Comparison of ENCODE assay signal across 18 mouse cellular contexts in the genomic region with DNA sequence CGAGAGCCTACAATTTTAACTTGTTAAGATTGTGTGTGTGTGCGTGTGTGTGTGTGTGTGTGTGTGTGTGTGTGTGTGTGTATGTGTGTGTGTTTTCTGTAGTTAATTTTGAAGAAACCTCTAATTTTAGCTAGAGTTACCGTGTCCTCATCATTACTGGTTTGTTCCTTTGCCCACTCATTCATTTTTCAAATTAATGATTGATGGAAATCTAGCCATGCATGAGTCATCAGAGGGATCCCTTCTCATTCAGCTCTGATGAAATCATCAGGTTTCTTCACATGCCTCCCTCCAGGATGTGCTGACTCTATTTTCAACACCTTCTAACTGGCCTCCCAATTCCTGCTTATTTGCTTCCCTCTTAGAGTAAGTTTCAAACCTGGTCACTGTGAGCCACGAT.
DNase-seq lines count a peak whose midpoint lies in the region; ATAC-seq and TF ChIP-seq lines count a peak whose summit lies in the region.
"Had no signal": no experiment of that assay in that cellular context is flagged by ENCODE, and none has a peak within 500 bp of the region (broad histone marks: within the 10 kb centered on the region; RNA-seq: fewer than 3 reads in every experiment).

No protein-coding gene starts in this region.

- peak overlapping the region; percentile 72; the same call in 1 of the 2 replicates for H3K27ac ChIP-seq in lung, embryonic 15.5 days
- H3K27ac ChIP-seq in limb, embryonic 15.5 days = peak overlapping the region; percentile 67; the same call in 1 of the 2 replicates
- H3K27ac ChIP-seq: heart, embryonic 13.5 days; hindbrain, embryonic 10.5 days; macrophage; neural tube, embryonic 13.5 days; stomach, embryonic 15.5 days had no signal

- no peaks in the 10 kb centered on the region for H3K9me3 ChIP-seq in lung, embryonic 15.5 days
- no peaks in the 10 kb centered on the region for H3K9me3 ChIP-seq in limb, embryonic 15.5 days
- H3K9me3 ChIP-seq: heart, embryonic 13.5 days; hindbrain, embryonic 10.5 days; limb, embryonic 12.5 days; neural tube, embryonic 13.5 days; stomach, embryonic 15.5 days had no signal

- no peak for TF ChIP-seq CTCF in lung, adult 2 months (IDR thresholded peaks at IDR 0.05; ENCODE audit: insufficient read depth, low read length)

- H3K4me3 ChIP-seq in lung, embryonic 15.5 days = no peak overlapping the region
- H3K4me3 ChIP-seq in lung, adult 2 months (replicated peaks; ENCODE audit: extremely low read depth, low read depth, low read length) = no peak overlapping the region
- H3K4me3 ChIP-seq in limb, embryonic 15.5 days = no peak overlapping the region
- H3K4me3 ChIP-seq: heart, embryonic 13.5 days; hindbrain, embryonic 10.5 days; limb, embryonic 12.5 days; neural tube, embryonic 13.5 days; stomach, embryonic 15.5 days had no signal

- TF ChIP-seq POLR2A in lung, adult 2 months (IDR thresholded peaks at IDR 0.05; ENCODE audit: borderline replicate concordance, extremely low read depth, low read depth, low read length) = no peak

- DNase-seq in lung, adult 2 months = no peak
- peak; percentile 69 for DNase-seq in Muller cell, postnatal 12 days (ENCODE audit: inconsistent ontology term)
- DNase-seq in fat pad, adult 2 months (ENCODE audit: extremely low read depth, low read depth, low spot score) = peak; percentile 46
- no peak for DNase-seq in spleen, postnatal 14 days (ENCODE audit: low spot score in 2 of 2)
- no peak for DNase-seq in heart, postnatal 4 days
- DNase-seq: cerebellum, postnatal 36 days; forebrain, postnatal 0 days; gastrocnemius, postnatal 10 days; midbrain, embryonic 14.5 days; thymus, postnatal 14 days had no signal

- H3K36me3 ChIP-seq in lung, embryonic 15.5 days = no peaks in the 10 kb centered on the region
- no peaks in the 10 kb centered on the region for H3K36me3 ChIP-seq in limb, embryonic 15.5 days
- H3K36me3 ChIP-seq: heart, embryonic 13.5 days; hindbrain, embryonic 10.5 days; limb, embryonic 12.5 days; neural tube, embryonic 13.5 days; stomach, embryonic 15.5 days had no signal

- WGBS in lung, embryonic 15.5 days = 73% methylated on average over 4 of the region's 4 CpGs
- 70% methylated on average over 4 of the region's 4 CpGs for WGBS in lung, adult 2 months
- WGBS in limb, embryonic 15.5 days = 57% methylated on average over 4 of the region's 4 CpGs

- no peak overlapping the region for H3K4me2 ChIP-seq in lung, embryonic 15.5 days
- H3K4me2 ChIP-seq in limb, embryonic 15.5 days = no peak overlapping the region
- H3K4me2 ChIP-seq: heart, embryonic 13.5 days; limb, embryonic 12.5 days; neural tube, embryonic 13.5 days; stomach, embryonic 15.5 days had no signal

- no peak for ATAC-seq in lung, embryonic 15.5 days (ENCODE audit: borderline replicate concordance, extremely low read depth, low FRiP score, low TSS enrichment)
- ATAC-seq in limb, embryonic 15.5 days (ENCODE audit: insufficient number of reproducible peaks, low FRiP score, low TSS enrichment, low read depth) = no peak
- ATAC-seq: forebrain, postnatal 0 days had no signal

- no peaks in the 10 kb centered on the region for H3K27me3 ChIP-seq in lung, embryonic 15.5 days
- no peaks in the 10 kb centered on the region for H3K27me3 ChIP-seq in limb, embryonic 15.5 days
- H3K27me3 ChIP-seq: heart, embryonic 13.5 days; limb, embryonic 12.5 days; neural tube, embryonic 13.5 days; stomach, embryonic 15.5 days had no signal

- peaks cover 14% of the 10 kb centered on the region for H3K4me1 ChIP-seq in lung, embryonic 15.5 days
- no peaks in the 10 kb centered on the region; the same call in 1 of the 2 replicates for H3K4me1 ChIP-seq in lung, adult 2 months (ENCODE audit: control insufficient read depth, insufficient read depth, low read length)
- H3K4me1 ChIP-seq in limb, embryonic 15.5 days = no peaks in the 10 kb centered on the region
- H3K4me1 ChIP-seq: hindbrain, embryonic 10.5 days; neural tube, embryonic 13.5 days; stomach, embryonic 15.5 days had no signal

- no peak overlapping the region for H3K9ac ChIP-seq in lung, embryonic 15.5 days
- H3K9ac ChIP-seq in limb, embryonic 15.5 days = no peak overlapping the region
- H3K9ac ChIP-seq: forebrain, postnatal 0 days; heart, embryonic 13.5 days; limb, embryonic 12.5 days; neural tube, embryonic 13.5 days; stomach, embryonic 15.5 days had no signal

Comparison
In these comparisons a context has a peak if more than half of its experiments do, and no peak if none do; other contexts are left out.
1. DNase-seq: peak in Muller cell, postnatal 12 days (single experiment) and fat pad, adult 2 months (single experiment); none in lung, adult 2 months (single experiment), spleen, postnatal 14 days (0 of 2) and heart, postnatal 4 days (single experiment).